Mouse (Mus musculus) liver, embryonic 16.5 days (tissue): ENCODE data around the gene Fbxl17. TPM values are rescaled to one million over a fixed set of nuclear protein-coding genes. Genes with fewer than 3 reads are reported as not detected.

Experiments used
- ATAC-seq: fragments of 200-750 bp; cut with Nextera tagmentation; 2 replicates; pipeline ENCODE4 v1.8.0; 2017; ENCODE audit warnings: low read depth, mild to moderate bottlenecking, moderate number of reproducible peaks, moderate library complexity
- H3K27ac ChIP-seq: fragments of 300-500 bp; sonication (generic); 2 replicates; pipeline ENCODE4 v1.5.1; 2014; ENCODE audit warnings: mild to moderate bottlenecking, low read length
- H3K27me3 ChIP-seq: fragments of 300-500 bp; sonication (generic); 2 replicates; pipeline ENCODE4 v1.6.1; 2014; ENCODE audit warnings: low read depth, low read length, mixed read lengths; ENCODE audit not compliant: control insufficient read depth, insufficient read depth
- H3K36me3 ChIP-seq: fragments of 300-500 bp; sonication (generic); 2 replicates; pipeline ENCODE4 v1.6.1; 2014; ENCODE audit warnings: mild to moderate bottlenecking; ENCODE audit not compliant: control insufficient read depth, insufficient read depth
- H3K4me1 ChIP-seq: fragments of 300-500 bp; sonication (generic); 2 replicates; pipeline ENCODE4 v1.6.1; 2014; ENCODE audit warnings: low read depth, low read length, mixed read lengths; ENCODE audit not compliant: control insufficient read depth
- H3K4me2 ChIP-seq: fragments of 300-500 bp; sonication (generic); 2 replicates; pipeline ENCODE4 v1.6.1; 2014; ENCODE audit warnings: low read depth, low read length, mixed read lengths
- H3K4me3 ChIP-seq: fragments of 300-500 bp; sonication (generic); 2 replicates; pipeline ENCODE4 v1.5.1; 2014; ENCODE audit warnings: low read depth, mild to moderate bottlenecking, low read length
- H3K9ac ChIP-seq: fragments of 300-500 bp; sonication (generic); 2 replicates; pipeline ENCODE4 v1.6.1; 2014; ENCODE audit warnings: low read depth, low read length
- H3K9me3 ChIP-seq: fragments of 300-500 bp; sonication (generic); replicated peaks from 2 replicates; pipeline ENCODE4 v1.6.1; 2016; ENCODE audit warnings: low read length; ENCODE audit not compliant: control insufficient read depth
- WGBS: fragments of 180-500 bp; shearing (Covaris S2); extraction: QIAGEN DNeasy Blood & Tissue Kit; methylation state at CpG from one replicate; pipeline ENCODE4 v1.1.7; 2014; ENCODE audit not compliant: insufficient replicate concordance; 5-methylcytosine and 5-hydroxymethylcytosine counted together
- polyA plus RNA-seq: library from polyadenylated mRNA; unstranded; fragments of >200 nt; fragmentation: Nextera tagmentation; extraction: Ambion mirVana; gene quantifications from 2 replicates; pipeline ENCODE4 v1.2.1, GENCODE M21; 2015

The Fbxl17 gene
- polyA plus RNA-seq, 1 experiment from 2014 or later, result 1.3 TPM

GRCm38 (mm10) chr17:63321290-63321689, 178.5 kb downstream of the Fbxl17 start:
- Histone ChIP-seq H3K4me2 (no peak overlapping the region), H3K36me3 (no peaks in the 10 kb centered on the region), H3K9me3 (no peaks in the 10 kb centered on the region), H3K9ac (0 out of 2 replicates have a peak overlapping the region, but pooled peaks have one; percentile 1), H3K4me3 (no peak overlapping the region), H3K27ac (peak overlapping the region; percentile 43), H3K4me1 (peaks cover 22% of the 10 kb centered on the region), H3K27me3 (no peaks in the 10 kb centered on the region)
- 31% methylated on average over 5 of the region's 5 CpGs for WGBS
- ATAC-seq, result peak; percentile 54

GRCm38 (mm10) chr17:63317518-63317917, 182.3 kb downstream of the Fbxl17 start:
- H3K4me1 ChIP-seq, result peaks cover 35% of the 10 kb centered on the region
- ATAC-seq, result no peak
- no peaks in the 10 kb centered on the region for H3K27me3 ChIP-seq
- no peak overlapping the region for H3K27ac ChIP-seq
- no peaks in the 10 kb centered on the region for H3K36me3 ChIP-seq
- no peak overlapping the region for H3K4me3 ChIP-seq
- H3K9me3 ChIP-seq, result 0 out of 2 replicates have a peak, but pooled peaks cover 4% of the 10 kb centered on the region
- 81% methylated on average over 7 of the region's 7 CpGs for WGBS
- no peak overlapping the region for H3K9ac ChIP-seq
- H3K4me2 ChIP-seq, result no peak overlapping the region

- no peaks in the 10 kb centered on the region for H3K36me3 ChIP-seq
- H3K4me2 ChIP-seq, result no peak overlapping the region
- no peak overlapping the region for H3K9ac ChIP-seq
- peaks cover 35% of the 10 kb centered on the region for H3K4me1 ChIP-seq
- 0 out of 2 replicates have a peak, but pooled peaks cover 4% of the 10 kb centered on the region for H3K9me3 ChIP-seq
- WGBS, result 80% methylated on average over 12 of the region's 12 CpGs
- no peaks in the 10 kb centered on the region for H3K27me3 ChIP-seq
- no peak overlapping the region for H3K4me3 ChIP-seq
- no peak for ATAC-seq
- H3K27ac ChIP-seq, result no peak overlapping the region
Observed at GRCm38 (mm10) chr17:63315646-63316480, 184.0 kb downstream of the Fbxl17 start.

GRCm38 (mm10) chr17:63312804-63313203, 187.0 kb downstream of the Fbxl17 start:
- Histone ChIP-seq H3K4me2 (peak overlapping the region; percentile 46), H3K36me3 (no peaks in the 10 kb centered on the region), H3K27me3 (no peaks in the 10 kb centered on the region), H3K9ac (peak overlapping the region; percentile 47), H3K4me1 (peaks cover 27% of the 10 kb centered on the region), H3K4me3 (peak overlapping the region; percentile 9; the same call in 1 of the 2 replicates), H3K9me3 (0 out of 2 replicates have a peak, but pooled peaks cover 4% of the 10 kb centered on the region), H3K27ac (peak overlapping the region; percentile 86)
- WGBS, result 58% methylated on average over 3 of the region's 3 CpGs
- peak; percentile 51 for ATAC-seq

GRCm38 (mm10) chr17:63312330-63312729, 187.5 kb downstream of the Fbxl17 start:
- Histone ChIP-seq H3K27me3 (no peaks in the 10 kb centered on the region), H3K27ac (peak overlapping the region; percentile 86), H3K9ac (peak overlapping the region; percentile 47), H3K4me2 (peak overlapping the region; percentile 46), H3K4me1 (peaks cover 27% of the 10 kb centered on the region), H3K36me3 (no peaks in the 10 kb centered on the region), H3K4me3 (peak overlapping the region; percentile 9), H3K9me3 (0 out of 2 replicates have a peak, but pooled peaks cover 4% of the 10 kb centered on the region)
- 28% methylated on average over 10 of the region's 10 CpGs for WGBS
- peak; percentile 98 for ATAC-seq

GRCm38 (mm10) chr17:63311613-63312012, 188.2 kb downstream of the Fbxl17 start:
- peak overlapping the region; percentile 46 for H3K4me2 ChIP-seq
- H3K27ac ChIP-seq, result peak overlapping the region; percentile 86
- ATAC-seq, result peak; percentile 13; the same call in 1 of the 2 replicates

GRCm38 (mm10) chr17:63310021-63310420, 189.8 kb downstream of the Fbxl17 start:
- Histone ChIP-seq H3K4me3 (no peak overlapping the region), H3K36me3 (no peaks in the 10 kb centered on the region), H3K9me3 (0 out of 2 replicates have a peak, but pooled peaks cover 4% of the 10 kb centered on the region), H3K9ac (no peak overlapping the region), H3K27ac (no peak overlapping the region), H3K4me2 (no peak overlapping the region), H3K4me1 (peaks cover 27% of the 10 kb centered on the region), H3K27me3 (no peaks in the 10 kb centered on the region)
- ATAC-seq, result no peak
- 73% methylated on average over 3 of the region's 3 CpGs for WGBS

More at GRCm38 (mm10) chr17:63311613-63312012, 188.2 kb downstream of the Fbxl17 start:
- Histone ChIP-seq H3K4me3 (no peak overlapping the region), H3K36me3 (no peaks in the 10 kb centered on the region), H3K9me3 (0 out of 2 replicates have a peak, but pooled peaks cover 4% of the 10 kb centered on the region), H3K4me1 (peaks cover 27% of the 10 kb centered on the region), H3K27me3 (no peaks in the 10 kb centered on the region), H3K9ac (peak overlapping the region; percentile 50)
- WGBS, result 44% methylated on average over 3 of the region's 3 CpGs

- no peak overlapping the region for H3K27ac ChIP-seq
- H3K4me2 ChIP-seq, result no peak overlapping the region
- H3K27me3 ChIP-seq, result no peaks in the 10 kb centered on the region
- H3K9me3 ChIP-seq, result no peaks in the 10 kb centered on the region
- no peaks in the 10 kb centered on the region for H3K36me3 ChIP-seq
- no peaks in the 10 kb centered on the region; the same call in 1 of the 2 replicates for H3K4me1 ChIP-seq
- H3K9ac ChIP-seq, result no peak overlapping the region
- ATAC-seq, result 0 out of 2 replicates have a peak, but pooled peaks have one; percentile 14
- WGBS, result 78% methylated on average over 4 of the region's 4 CpGs
- no peak overlapping the region for H3K4me3 ChIP-seq
Observed at GRCm38 (mm10) chr17:63303862-63304261, 196.0 kb downstream of the Fbxl17 start.
